Mouse (Mus musculus) kidney, adult 9 months (tissue): ENCODE measurements at regions not wholly inside any gene's neighbourhood (a gene's known extent, or its start where the extent isn't known, plus 50 kb on each side); places are given as distances from the start of the nearest gene placed in this dataset.

Experiments used
- DNase-seq: peaks from one replicate; pipeline ENCODE4 v3.0.0; 2022

GRCm38 (mm10) chr12:27059885-27060284 lies 282.5 kb downstream of the Sox11 start:
- DNase-seq: peak; percentile 25

GRCm38 (mm10) chr12:27054411-27054810 lies 288.0 kb downstream of the Sox11 start:
- no peak for DNase-seq

GRCm38 (mm10) chr12:27037922-27038321 lies 304.5 kb downstream of the Sox11 start:
- DNase-seq: no peak

- DNase-seq: no peak
Measured at GRCm38 (mm10) chr12:27019751-27020150, 322.6 kb downstream of the Sox11 start.

GRCm38 (mm10) chr12:27018366-27018765 lies 324.0 kb downstream of the Sox11 start:
- DNase-seq: no peak

GRCm38 (mm10) chr12:26999287-26999686 lies 343.1 kb downstream of the Sox11 start:
- no peak for DNase-seq

- peak; percentile 1 for DNase-seq
Measured at GRCm38 (mm10) chr12:26976284-26977065, 365.9 kb downstream of the Sox11 start.

GRCm38 (mm10) chr12:26972495-26973113 lies 369.8 kb downstream of the Sox11 start:
- no peak for DNase-seq

- DNase-seq: no peak
Measured at GRCm38 (mm10) chr12:26967018-26967737, 375.2 kb downstream of the Sox11 start.

- DNase-seq: no peak
Measured at GRCm38 (mm10) chr12:26963917-26964316, 378.5 kb downstream of the Sox11 start.

- DNase-seq: no peak
Measured at GRCm38 (mm10) chr12:26939831-26940230, 402.5 kb downstream of the Sox11 start.

- no peak for DNase-seq
Measured at GRCm38 (mm10) chr12:26937836-26938235, 404.5 kb downstream of the Sox11 start.

GRCm38 (mm10) chr12:26936696-26937458 lies 405.5 kb downstream of the Sox11 start:
- no peak for DNase-seq

- DNase-seq: no peak
Measured at GRCm38 (mm10) chr12:26930155-26930867, 412.1 kb downstream of the Sox11 start.

- DNase-seq: no peak
Measured at GRCm38 (mm10) chr12:26906126-26906525, 436.2 kb downstream of the Sox11 start.

- no peak for DNase-seq
Measured at GRCm38 (mm10) chr12:26903894-26904272, 434.9 kb downstream of the Cmpk2 start.

- DNase-seq: peak; percentile 13
Measured at GRCm38 (mm10) chr12:26903073-26903893, 434.3 kb downstream of the Cmpk2 start.

GRCm38 (mm10) chr12:26891190-26891589 lies 422.2 kb downstream of the Cmpk2 start:
- no peak for DNase-seq

- DNase-seq: no peak
Measured at GRCm38 (mm10) chr12:26886635-26887014, 417.6 kb downstream of the Cmpk2 start.

- no peak for DNase-seq
Measured at GRCm38 (mm10) chr12:26885831-26886634, 417.0 kb downstream of the Cmpk2 start.

GRCm38 (mm10) chr12:26885083-26885482 lies 416.1 kb downstream of the Cmpk2 start:
- no peak for DNase-seq
